Mouse (Mus musculus) heart, adult 8-10 months (tissue): ENCODE data around the gene Eloa. TPM values are rescaled to one million over a fixed set of nuclear protein-coding genes. Genes with fewer than 3 reads are reported as not detected.
"Not testable (repeated sequence)": the region's sequence is repeated elsewhere in the genome, so short reads cannot be mapped to it uniquely, and the experiment has no call there.

ENCODE experiments used
- DNase-seq: peaks from one replicate; pipeline ENCODE4 v3.0.0; 2022; ENCODE audit warnings: low spot score
- total RNA-seq, 4 experiments: library from RNA; stranded (reverse); gene quantifications; 2 replicates each; pipeline ENCODE4 v1.2.4; 2022

The Eloa gene
- total RNA-seq, result 10 to 100 TPM; 32.2 to 33.9 (median 33.1) TPM

- DNase-seq, result peak; percentile 100
Observed at GRCm38 (mm10) chr4:136021549-136022047, at the start of gene Eloa. Gene Eloa (minus strand): TSS chr4:136021763.

- DNase-seq, result peak; percentile 75
Observed at GRCm38 (mm10) chr4:136071178-136071714, 49.7 kb upstream of the Eloa start.

GRCm38 (mm10) chr4:136070592-136070991, 49.0 kb upstream of the Eloa start:
- DNase-seq, result no peak

- DNase-seq, result peak; percentile 82
Observed at GRCm38 (mm10) chr4:136069954-136070353, 48.4 kb upstream of the Eloa start.

- DNase-seq, result no peak
Observed at GRCm38 (mm10) chr4:136069313-136069712, 47.8 kb upstream of the Eloa start.

- DNase-seq, result no peak
Observed at GRCm38 (mm10) chr4:136063143-136063542, 41.6 kb upstream of the Eloa start.

GRCm38 (mm10) chr4:136059800-136060488, 38.4 kb upstream of the Eloa start:
- not testable (repeated sequence) for DNase-seq

- no peak for DNase-seq
Observed at GRCm38 (mm10) chr4:136057916-136058315, 36.4 kb upstream of the Eloa start.

GRCm38 (mm10) chr4:136056030-136056429, 34.5 kb upstream of the Eloa start:
- no peak for DNase-seq

GRCm38 (mm10) chr4:136053843-136054242, 32.3 kb upstream of the Eloa start:
- DNase-seq, result no peak

GRCm38 (mm10) chr4:136053247-136053596, 31.7 kb upstream of the Eloa start, which contains the start of gene Rpl11:
Gene Rpl11 (minus strand): TSS chr4:136053428.
- DNase-seq, result peak; percentile 94

GRCm38 (mm10) chr4:136052534-136053246, 31.1 kb upstream of the Eloa start:
- DNase-seq, result no peak

GRCm38 (mm10) chr4:136052060-136052459, 30.5 kb upstream of the Eloa start:
- DNase-seq, result no peak

- no peak for DNase-seq
Observed at GRCm38 (mm10) chr4:136050226-136050625, 28.7 kb upstream of the Eloa start.

- no peak for DNase-seq
Observed at GRCm38 (mm10) chr4:136048291-136049032, 26.9 kb upstream of the Eloa start.

- no peak for DNase-seq
Observed at GRCm38 (mm10) chr4:136047626-136048025, 26.1 kb upstream of the Eloa start.

GRCm38 (mm10) chr4:136046888-136047287, 25.3 kb upstream of the Eloa start:
- no peak for DNase-seq

GRCm38 (mm10) chr4:136045091-136045490, 23.5 kb upstream of the Eloa start:
- no peak for DNase-seq

GRCm38 (mm10) chr4:136043784-136044400, 22.3 kb upstream of the Eloa start:
- no peak for DNase-seq

GRCm38 (mm10) chr4:136035078-136035477, 13.5 kb upstream of the Eloa start:
- DNase-seq, result no peak

GRCm38 (mm10) chr4:136033231-136033630, 11.7 kb upstream of the Eloa start:
- DNase-seq, result no peak
